Mouse (Mus musculus): Measurements from ENCODE around the gene Nbr1. TPM values are rescaled to one million over a fixed set of nuclear protein-coding genes. Genes with fewer than 3 reads are reported as not detected.
"Not testable (repeated sequence)": the region's sequence is repeated elsewhere in the genome, so short reads cannot be mapped to it uniquely, and the experiment has no call there.

Gene Nbr1
- polyA plus RNA-seq, 1 experiment from 2014 or later: 35.3 TPM

GRCm38 (mm10) chr11:101626649-101626994, 74.7 kb downstream of the Nbr1 start:
- Histone ChIP-seq H3K4me1 (ENCODE audit: insufficient read depth) (peaks cover 5% of the 10 kb centered on the region), H3K36me3 (replicated peaks; ENCODE audit: insufficient read depth, low read length) (no peaks in the 10 kb centered on the region), H3K27me3 (ENCODE audit: insufficient read depth, low read length) (no peaks in the 10 kb centered on the region), H3K4me2 (ENCODE audit: low read depth, low read length) (peak overlapping the region; percentile 83), H3K9ac (replicated peaks) (peak overlapping the region; percentile 60), H3K9me3 (ENCODE audit: low read length) (no peaks in the 10 kb centered on the region), H3K27ac (ENCODE audit: low read depth) (peak overlapping the region; percentile 97), H3K4me3 (ENCODE audit: low read depth, low read length) (peak overlapping the region; percentile 63)
- WGBS (ENCODE audit: insufficient replicate concordance): 5% methylated on average over 8 of the region's 8 CpGs
- TF ChIP-seq EP300 (IDR thresholded peaks at IDR 0.05; ENCODE audit: low read depth) (no peak), CTCF (IDR thresholded peaks at IDR 0.05; ENCODE audit: low read depth) (no peak)
- DNase-seq: no peak
- 0 out of 2 replicates have a peak, but pooled peaks have one; percentile 1 for ATAC-seq

GRCm38 (mm10) chr11:101626995-101627856, 75.3 kb downstream of the Nbr1 start, which contains the start of gene Rdm1:
Rdm1 (plus strand) TSS chr11:101627195.
- Histone ChIP-seq H3K4me2 (ENCODE audit: low read depth, low read length) (peak within 1 kb of the TSS; percentile 83), H3K4me1 (ENCODE audit: insufficient read depth) (peaks cover 5% of the 10 kb centered on the region), H3K36me3 (replicated peaks; ENCODE audit: insufficient read depth, low read length) (no peaks in the 10 kb centered on the region), H3K27me3 (ENCODE audit: insufficient read depth, low read length) (no peaks in the 10 kb centered on the region), H3K9me3 (ENCODE audit: low read length) (no peaks in the 10 kb centered on the region), H3K9ac (replicated peaks) (peak within 1 kb of the TSS; percentile 75), H3K4me3 (ENCODE audit: low read depth, low read length) (peak within 1 kb of the TSS; percentile 63), H3K27ac (ENCODE audit: low read depth) (peak within 1 kb of the TSS; percentile 97)
- peak; percentile 88 for ATAC-seq
- peak; percentile 66 for TF ChIP-seq EP300 (IDR thresholded peaks at IDR 0.05; ENCODE audit: low read depth)
- TF ChIP-seq CTCF (IDR thresholded peaks at IDR 0.05; ENCODE audit: low read depth): no peak
- under 1% methylated on average over 32 of the region's 34 CpGs for WGBS (ENCODE audit: insufficient replicate concordance)
- peak; percentile 86 for DNase-seq

- H3K4me3 ChIP-seq (ENCODE audit: low read depth, low read length): peak overlapping the region; percentile 63
- TF ChIP-seq EP300 (IDR thresholded peaks at IDR 0.05; ENCODE audit: low read depth) (no peak), CTCF (IDR thresholded peaks at IDR 0.05; ENCODE audit: low read depth) (no peak)
- peak overlapping the region; percentile 83 for H3K4me2 ChIP-seq (ENCODE audit: low read depth, low read length)
- WGBS (ENCODE audit: insufficient replicate concordance): under 1% methylated on average over 33 of the region's 33 CpGs
- peak; percentile 93 for DNase-seq
- H3K9me3 ChIP-seq (ENCODE audit: low read length): no peaks in the 10 kb centered on the region
- H3K27ac ChIP-seq (ENCODE audit: low read depth): peak overlapping the region; percentile 97
- peak overlapping the region; percentile 75 for H3K9ac ChIP-seq (replicated peaks)
- no peaks in the 10 kb centered on the region for H3K36me3 ChIP-seq (replicated peaks; ENCODE audit: insufficient read depth, low read length)
- no peaks in the 10 kb centered on the region for H3K27me3 ChIP-seq (ENCODE audit: insufficient read depth, low read length)
- peak; percentile 52 for ATAC-seq
- peaks cover 5% of the 10 kb centered on the region for H3K4me1 ChIP-seq (ENCODE audit: insufficient read depth)
These were observed 76.1 kb downstream of the Nbr1 start for GRCm38 (mm10) chr11:101627857-101628559.

GRCm38 (mm10) chr11:101628733-101629417, 76.9 kb downstream of the Nbr1 start:
- not testable (repeated sequence) for H3K4me1 ChIP-seq (ENCODE audit: insufficient read depth); H3K27ac ChIP-seq (ENCODE audit: low read depth); H3K27me3 ChIP-seq (ENCODE audit: insufficient read depth, low read length); DNase-seq; H3K36me3 ChIP-seq (replicated peaks; ENCODE audit: insufficient read depth, low read length); ATAC-seq; H3K9me3 ChIP-seq (ENCODE audit: low read length)
- 68% methylated on average over 4 of the region's 5 CpGs for WGBS (ENCODE audit: insufficient replicate concordance)
- Histone ChIP-seq H3K4me3 (ENCODE audit: low read depth, low read length) (peak overlapping the region; percentile 63; the same call in 1 of the 2 replicates), H3K4me2 (ENCODE audit: low read depth, low read length) (peak overlapping the region; percentile 83), H3K9ac (replicated peaks) (peak overlapping the region; percentile 75; the same call in 1 of the 2 replicates)

Other genes starting within 250 kb of the Nbr1 start
- gene Becn1, start 249.9 kb upstream of the Nbr1 start, polyA plus RNA-seq (2015; fragmentation: Nextera tagmentation; extraction: Ambion mirVana): 65.1 and 72.3 TPM in 2 replicates
- 78.4 and 78.8 TPM in 2 replicates for gene Psme3, start 235.9 kb upstream of the Nbr1 start, polyA plus RNA-seq (2015; fragmentation: Nextera tagmentation; extraction: Ambion mirVana)
- 0.44 and 0.60 TPM in 2 replicates for gene Aoc2, start 227.1 kb upstream of the Nbr1 start, polyA plus RNA-seq (2015; fragmentation: Nextera tagmentation; extraction: Ambion mirVana)
- 0.05 and 0.06 TPM in 2 replicates for gene Aoc3, start 221.5 kb upstream of the Nbr1 start, polyA plus RNA-seq (2015; fragmentation: Nextera tagmentation; extraction: Ambion mirVana)
- gene G6pc, start 184.6 kb upstream of the Nbr1 start, polyA plus RNA-seq (2015; fragmentation: Nextera tagmentation; extraction: Ambion mirVana): 97.9 and 206 TPM in 2 replicates
- gene Aarsd1, start 134.5 kb upstream of the Nbr1 start, polyA plus RNA-seq (2015; fragmentation: Nextera tagmentation; extraction: Ambion mirVana): 23.7 and 24.2 TPM in 2 replicates
- 0.49 and 1.5 TPM in 2 replicates for gene Gm27029, start 127.4 kb upstream of the Nbr1 start, polyA plus RNA-seq (2015; fragmentation: Nextera tagmentation; extraction: Ambion mirVana)
- 4.3 and 4.4 TPM in 2 replicates for gene Rundc1, start 127.1 kb upstream of the Nbr1 start, polyA plus RNA-seq (2015; fragmentation: Nextera tagmentation; extraction: Ambion mirVana)
- 0.65 and 1.0 TPM in 2 replicates for gene Ptges3l, start 126.8 kb upstream of the Nbr1 start, polyA plus RNA-seq (2015; fragmentation: Nextera tagmentation; extraction: Ambion mirVana)
- gene Rpl27, start 109.9 kb upstream of the Nbr1 start, polyA plus RNA-seq (2015; fragmentation: Nextera tagmentation; extraction: Ambion mirVana): 205 and 213 TPM in 2 replicates
- gene Ifi35, start 103.7 kb upstream of the Nbr1 start, polyA plus RNA-seq (2015; fragmentation: Nextera tagmentation; extraction: Ambion mirVana): 27.2 and 28.2 TPM in 2 replicates
- gene Rnd2, start 87.2 kb upstream of the Nbr1 start, polyA plus RNA-seq (2015; fragmentation: Nextera tagmentation; extraction: Ambion mirVana): 1.9 and 2.0 TPM in 2 replicates
- gene Vat1, start 85.9 kb upstream of the Nbr1 start, polyA plus RNA-seq (2015; fragmentation: Nextera tagmentation; extraction: Ambion mirVana): 8.3 and 8.4 TPM in 2 replicates
- gene Brca1, start 194 bp upstream of the Nbr1 start, polyA plus RNA-seq (2015; fragmentation: Nextera tagmentation; extraction: Ambion mirVana): 3.9 and 5.0 TPM in 2 replicates
- gene Tmem106a, start 30.1 kb downstream of the Nbr1 start, polyA plus RNA-seq (2015; fragmentation: Nextera tagmentation; extraction: Ambion mirVana): 10.8 and 11.2 TPM in 2 replicates
- gene Gm11634, start 47.1 kb downstream of the Nbr1 start, polyA plus RNA-seq (2015; fragmentation: Nextera tagmentation; extraction: Ambion mirVana): not detected in 2 replicates
- 7.4 and 8.4 TPM in 2 replicates for gene Rdm1, start 75.0 kb downstream of the Nbr1 start, polyA plus RNA-seq (2015; fragmentation: Nextera tagmentation; extraction: Ambion mirVana)
- gene Arl4d, start 113.4 kb downstream of the Nbr1 start, polyA plus RNA-seq (2015; fragmentation: Nextera tagmentation; extraction: Ambion mirVana): 3.4 and 4.1 TPM in 2 replicates
- gene Dhx8, start 180.8 kb downstream of the Nbr1 start, polyA plus RNA-seq (2015; fragmentation: Nextera tagmentation; extraction: Ambion mirVana): 10.2 and 12.9 TPM in 2 replicates
- 0.15 and 0.39 TPM in 2 replicates for gene Etv4, start 233.2 kb downstream of the Nbr1 start, polyA plus RNA-seq (2015; fragmentation: Nextera tagmentation; extraction: Ambion mirVana)